Mouse (Mus musculus): Measurements from ENCODE around the gene Ets2.

Ets2 gene

GRCm38 (mm10) chr16:95685807-95686206 is 16.1 kb upstream of the Ets2 start:
- POLR2A ChIA-PET: interaction anchor here in 2 of 4 experiments (0.9 to 1.4 kb wide), 4 partner anchors 11 to 82 kb away, joined by 3 to 5 read pairs (median 4); no protein-coding TSS in a partner anchor
- CTCF ChIA-PET: interaction anchor here in 2 of 4 experiments (0.5 to 2.6 kb wide), 4 partner anchors 14 to 70 kb away, joined by 3 to 7 read pairs (median 6); no protein-coding TSS in a partner anchor

DNA sequence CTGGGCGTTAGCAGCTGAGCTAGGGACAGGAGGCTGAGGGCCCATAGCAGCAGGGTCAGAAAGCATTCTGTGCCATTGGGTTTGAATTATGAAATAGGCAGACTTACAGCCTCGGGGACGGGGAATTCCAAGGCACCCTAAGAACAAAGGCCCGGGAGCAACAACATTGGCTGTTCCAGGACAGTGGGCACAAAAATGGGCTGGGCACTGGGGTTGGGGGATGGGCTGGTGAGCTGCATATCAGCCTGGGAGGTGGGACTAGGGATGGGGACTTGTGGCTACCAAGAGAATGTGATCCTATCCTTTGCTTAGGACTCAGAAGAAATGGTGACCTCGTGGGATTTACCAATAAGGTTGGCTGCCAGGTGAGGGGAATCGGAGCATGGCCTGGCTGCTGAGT is 15.6 kb upstream of the Ets2 start:
- ChIA-PET CTCF (interaction anchor here in 2 of 4 experiments (0.6 to 2.6 kb wide), 6 partner anchors 9 to 70 kb away, joined by 3 to 7 read pairs (median 4); no protein-coding TSS in a partner anchor), POLR2A (interaction anchor here (0.7 to 1.5 kb wide), 10 partner anchors 11 to 356 kb away, joined by 3 to 8 read pairs (median 3); partner anchors contain the start of genes Ets2 (in 2 of the 4) and Psmg1 (in 1 of the 4))

DNA sequence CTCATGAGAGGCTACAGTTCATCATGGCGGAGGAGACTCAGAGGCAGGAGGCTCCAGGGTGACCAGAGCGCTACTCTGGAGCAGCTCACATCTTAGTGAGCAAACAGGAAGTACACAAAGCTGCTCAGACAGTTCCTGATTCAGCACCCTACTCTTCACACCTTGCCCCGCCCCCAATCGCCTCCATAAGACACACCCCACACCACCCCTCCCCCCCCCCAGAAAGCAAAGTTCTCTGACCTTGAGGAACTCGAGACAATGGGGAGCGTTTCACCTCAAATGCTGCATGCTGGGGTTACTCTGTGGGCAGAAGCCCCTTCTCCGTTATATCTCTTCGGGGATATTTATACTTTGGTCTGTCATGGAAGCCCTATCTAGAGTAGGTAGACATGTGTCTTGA is 15.0 kb upstream of the Ets2 start:
- CTCF ChIA-PET: interaction anchor here in 2 of 4 experiments (0.6 to 2.6 kb wide), 8 partner anchors 8 to 87 kb away, joined by 3 to 7 read pairs (median 4); no protein-coding TSS in a partner anchor

GRCm38 (mm10) chr16:95688010-95688409 is 13.9 kb upstream of the Ets2 start:
- CTCF ChIA-PET: interaction anchor here (0.5 to 2.6 kb wide), 12 partner anchors 9 to 1896 kb away, joined by 3 to 7 read pairs (median 4); partner anchors contain the start of gene Ets2 (in 2 of the 4)
- POLR2A ChIA-PET: interaction anchor here in 3 of 4 experiments (0.6 to 1.6 kb wide), 6 partner anchors 14 to 225 kb away, joined by 3 to 4 read pairs (median 3); partner anchors contain the start of gene Ets2 (in 2 of the 3)

More for the DNA sequence above, 15.0 kb upstream of the Ets2 start:
- POLR2A ChIA-PET: interaction anchor here (0.6 to 1.5 kb wide), 10 partner anchors 9 to 387 kb away, joined by 3 to 8 read pairs (median 4); partner anchors contain the start of genes Ets2 (in 2 of the 4) and Psmg1 (in 1 of the 4)

DNA sequence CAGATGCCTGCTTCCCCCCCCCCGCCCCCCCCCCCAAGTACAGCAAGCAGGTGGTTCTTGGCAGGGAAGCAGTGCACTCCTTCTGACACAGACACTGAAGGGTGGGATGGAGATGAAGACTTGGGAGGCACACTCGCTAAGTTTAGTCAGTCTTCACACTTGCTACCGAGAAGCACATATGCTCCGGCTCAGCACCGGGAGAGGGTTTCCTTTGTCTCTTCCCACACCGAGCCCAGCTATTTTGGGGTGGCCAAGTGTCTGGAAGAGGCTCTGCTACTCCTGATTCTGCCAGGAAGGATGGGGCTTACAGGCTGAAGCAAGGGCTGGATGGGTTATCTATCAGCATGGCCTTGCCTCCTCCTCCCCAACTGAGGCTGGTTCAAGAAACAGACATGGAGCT is 5.3 kb upstream of the Ets2 start:
- ChIA-PET CTCF (interaction anchor here in 3 of 4 experiments (0.6 to 1.1 kb wide), 4 partner anchors 9 to 149 kb away, joined by 3 to 5 read pairs (median 4); no protein-coding TSS in a partner anchor), POLR2A (interaction anchor here in 2 of 4 experiments (0.7 to 1.3 kb wide), 7 partner anchors 9 to 79 kb away, joined by 3 to 5 read pairs (median 4); no protein-coding TSS in a partner anchor)

- POLR2A ChIA-PET: interaction anchor here (0.5 to 1.9 kb wide), 8 partner anchors 9 to 73 kb away, joined by 3 to 9 read pairs (median 4); no protein-coding TSS in a partner anchor
- CTCF ChIA-PET: interaction anchor here (0.6 to 1.1 kb wide), 6 partner anchors 8 to 186 kb away, joined by 3 to 8 read pairs (median 4); no protein-coding TSS in a partner anchor
Observed at GRCm38 (mm10) chr16:95699721-95700120, 2.2 kb upstream of the Ets2 start.

DNA sequence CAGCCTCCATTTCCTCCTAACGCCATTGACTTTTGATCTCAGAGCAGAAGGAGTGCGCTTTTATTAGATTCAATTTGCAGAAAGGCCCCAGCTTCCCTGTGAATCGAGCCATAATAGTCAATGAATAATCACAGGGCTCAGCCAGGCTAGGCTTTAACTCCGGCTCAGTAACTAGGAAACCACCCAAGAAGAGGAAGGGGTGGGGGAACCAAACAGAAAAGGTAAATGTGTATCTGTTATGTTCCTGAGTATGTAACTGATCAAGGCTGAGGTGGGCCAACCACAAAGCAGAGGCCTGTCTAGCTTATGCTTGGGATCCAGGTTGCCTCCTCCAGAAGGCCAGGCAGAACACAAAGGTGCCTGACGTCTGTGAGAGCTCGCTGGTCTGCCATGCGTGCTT is 1.7 kb upstream of the Ets2 start:
- POLR2A ChIA-PET: interaction anchor here in 3 of 4 experiments (0.6 to 3.0 kb wide), 7 partner anchors 8 to 218 kb away, joined by 3 to 9 read pairs (median 3); no protein-coding TSS in a partner anchor
- CTCF ChIA-PET: interaction anchor here (0.6 to 2.0 kb wide), 7 partner anchors 9 to 186 kb away, joined by 3 to 8 read pairs (median 3); no protein-coding TSS in a partner anchor

DNA sequence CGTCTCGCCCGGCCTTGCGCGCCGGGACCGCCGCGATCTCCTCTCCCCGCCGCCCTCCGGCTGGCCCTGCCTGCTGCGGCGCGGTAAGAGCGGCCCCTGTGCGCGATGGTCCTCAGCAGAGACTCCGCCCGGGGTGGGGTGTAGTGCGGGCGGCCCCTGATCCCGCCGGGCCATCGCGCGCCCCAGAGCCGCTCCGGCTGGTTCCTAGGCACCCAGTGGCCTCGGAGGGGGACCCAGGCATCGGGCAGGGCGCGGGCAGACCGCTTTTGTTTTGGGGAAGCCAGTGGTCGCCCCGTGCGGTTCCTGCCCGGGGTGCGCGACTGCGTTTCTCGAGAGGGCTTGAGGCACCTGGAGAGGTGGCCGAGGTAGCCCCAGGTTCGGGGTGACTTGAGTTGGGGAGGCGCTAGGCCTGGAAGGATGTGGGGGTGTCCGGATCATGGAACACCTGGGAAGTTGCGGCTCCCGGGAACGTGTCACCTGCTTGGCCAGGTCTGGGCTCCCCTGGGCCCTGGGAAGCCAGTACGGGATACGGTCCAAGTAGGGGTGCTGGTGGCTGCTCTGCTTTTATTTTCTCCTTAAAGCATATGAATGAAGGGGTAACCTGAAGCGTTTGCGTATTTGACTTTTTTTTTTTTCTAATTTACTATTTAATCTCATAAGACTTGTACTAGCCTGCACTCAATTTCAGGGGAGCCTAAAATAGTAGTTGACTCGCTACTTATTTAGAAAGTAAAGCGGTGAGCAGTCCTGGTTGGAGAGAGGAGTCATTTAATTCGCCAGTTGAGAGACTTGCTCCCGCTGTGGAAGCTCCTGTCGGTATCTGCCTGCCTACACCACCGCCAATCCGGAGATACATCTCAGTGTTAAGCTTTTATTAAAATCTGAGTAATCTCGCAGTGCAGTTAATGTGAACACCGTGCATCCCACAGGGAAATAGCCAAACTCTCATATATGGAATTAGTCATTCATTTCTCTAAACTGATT is 979 bp downstream of the Ets2 start:
- ChIA-PET POLR2A (interaction anchor here (0.6 to 3.6 kb wide), 31 partner anchors 12 to 380 kb away, joined by 3 to 20 read pairs (median 3); partner anchors contain the start of genes Brwd1 (in 1 of the 4) and Psmg1 (in 1 of the 4)), CTCF (interaction anchor here in 3 of 4 experiments (0.7 to 1.3 kb wide), 13 partner anchors 10 to 262 kb away, joined by 3 to 6 read pairs (median 3); no protein-coding TSS in a partner anchor)

DNA sequence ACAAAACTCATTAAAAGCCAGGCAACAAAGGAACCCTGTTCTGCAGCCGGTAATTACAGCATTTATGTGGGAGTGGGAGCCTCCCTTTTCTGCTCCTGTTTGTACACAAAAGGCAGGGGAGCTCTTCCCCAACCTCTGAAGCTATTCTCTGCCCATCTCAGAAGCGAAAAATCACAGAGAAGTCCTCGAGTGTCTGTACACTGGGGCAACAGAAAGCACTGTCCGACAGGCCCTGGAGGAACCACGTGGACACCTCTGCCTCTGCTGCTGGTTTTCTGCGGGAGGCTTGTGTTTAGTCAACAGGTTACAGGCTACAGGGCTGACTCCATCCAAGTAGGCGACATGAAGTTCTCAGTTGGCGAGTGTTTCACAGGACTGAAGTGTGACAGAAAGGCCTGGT is 2.1 kb downstream of the Ets2 start:
- CTCF ChIA-PET: no interaction called here
- POLR2A ChIA-PET: interaction anchor here in 3 of 4 experiments (0.7 to 3.6 kb wide), 4 partner anchors 17 to 76 kb away, joined by 3 to 20 read pairs (median 6); no protein-coding TSS in a partner anchor

DNA sequence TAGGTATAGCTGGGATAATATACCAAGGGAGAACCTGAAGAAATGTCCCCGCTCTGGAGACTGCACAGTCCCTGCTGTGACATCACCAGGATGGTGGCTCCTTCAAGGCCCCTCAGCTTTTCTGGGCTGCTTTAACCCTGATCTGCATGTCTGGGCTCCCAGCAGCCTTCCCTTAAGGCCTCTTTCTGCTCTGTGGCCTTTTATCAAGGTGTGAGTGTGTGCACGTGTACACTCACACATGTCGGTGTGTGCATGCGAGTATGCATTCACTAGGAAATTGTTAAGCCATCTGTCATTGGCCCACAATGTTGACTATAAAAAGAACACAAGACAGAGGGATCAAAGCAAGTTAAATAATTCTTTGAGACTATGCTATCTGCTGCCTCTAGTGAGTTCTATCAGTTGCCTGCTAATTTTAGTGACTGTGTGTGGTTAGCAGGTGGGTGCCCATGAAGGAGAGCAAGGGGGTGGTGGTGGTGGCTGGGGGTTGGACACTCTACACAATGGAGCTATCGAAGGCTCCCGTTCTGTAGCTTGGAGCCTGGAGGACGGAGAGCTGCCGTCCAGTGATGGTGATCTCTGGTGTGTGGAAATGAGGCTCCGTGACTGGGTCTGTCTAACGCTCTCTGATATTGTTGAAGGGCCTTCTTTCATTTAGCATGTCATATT is 2.9 kb downstream of the Ets2 start:
- POLR2A ChIA-PET: interaction anchor here in 2 of 4 experiments (0.9 to 3.6 kb wide), 4 partner anchors 17 to 64 kb away, joined by 3 to 20 read pairs (median 3); no protein-coding TSS in a partner anchor
- CTCF ChIA-PET: no interaction called here

DNA sequence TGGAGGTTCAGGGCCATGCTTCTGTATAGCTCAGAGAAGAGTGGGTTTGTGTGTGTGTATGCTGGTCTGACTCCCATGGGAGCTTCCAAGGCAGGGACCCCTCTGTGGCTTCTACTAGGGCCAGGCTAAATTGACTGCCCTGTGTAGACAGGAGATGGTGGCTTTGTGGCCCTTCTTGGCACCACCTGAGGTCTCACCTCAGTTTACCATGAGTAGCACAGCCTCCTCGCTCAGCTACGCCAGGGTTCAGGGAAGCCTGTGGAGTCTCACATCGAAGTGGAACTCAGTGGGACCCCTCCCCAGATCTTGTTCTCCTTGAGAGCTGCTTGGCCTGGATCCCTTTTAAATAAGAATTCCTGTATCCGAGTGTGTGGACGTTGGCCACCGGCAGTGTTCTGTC is 3.9 kb downstream of the Ets2 start:
- POLR2A ChIA-PET: interaction anchor here in 3 of 4 experiments (0.8 to 1.6 kb wide), 6 partner anchors 11 to 63 kb away, joined by 3 to 4 read pairs (median 3); no protein-coding TSS in a partner anchor
- CTCF ChIA-PET: no interaction called here

DNA sequence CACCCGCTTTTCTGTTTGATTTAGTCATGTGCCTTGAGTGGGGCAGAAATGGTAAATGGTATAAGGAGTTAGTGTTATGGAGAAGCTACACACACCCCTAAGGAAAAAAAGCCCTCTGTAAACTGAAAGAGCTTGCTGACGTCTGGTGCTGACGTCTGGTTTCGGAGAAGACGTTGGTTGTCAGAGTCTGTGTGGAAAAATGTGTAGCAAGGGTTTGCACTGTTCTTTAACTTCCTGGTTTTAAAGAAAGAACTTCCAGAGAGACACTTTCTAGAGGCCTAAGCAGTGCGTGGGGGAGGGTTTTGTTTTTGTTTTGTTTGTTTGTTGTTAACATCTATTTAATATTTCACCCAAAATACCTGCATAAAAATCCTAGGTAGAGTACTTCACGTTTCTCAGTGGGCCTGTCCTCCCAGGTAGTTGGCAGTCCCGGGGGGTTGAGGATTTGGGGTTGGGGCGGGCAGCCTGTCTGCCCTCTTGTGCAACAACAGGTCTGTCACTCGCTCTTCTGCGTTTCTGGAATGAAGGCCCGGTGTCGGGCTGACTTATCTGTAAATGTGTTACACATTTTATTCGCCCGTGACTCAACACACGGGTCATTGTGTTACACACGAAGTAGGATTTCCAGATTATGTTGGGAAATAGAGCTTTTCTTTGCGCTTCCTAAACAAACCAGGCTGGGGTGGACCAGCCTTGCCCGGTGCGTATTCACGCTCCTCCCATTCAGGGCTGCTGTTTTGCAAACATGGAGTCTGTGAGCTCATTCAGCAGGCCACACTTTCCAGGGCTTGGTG is 6.5 kb downstream of the Ets2 start:
- ChIA-PET POLR2A (interaction anchor here (0.6 to 1.8 kb wide), 13 partner anchors 8 to 1093 kb away, joined by 3 to 7 read pairs (median 3); no protein-coding TSS in a partner anchor), CTCF (interaction anchor here in 2 of 4 experiments (0.6 to 0.7 kb wide), 3 partner anchors 60 to 277 kb away, joined by 3 to 7 read pairs (median 4); no protein-coding TSS in a partner anchor)

GRCm38 (mm10) chr16:95709175-95709574 is 7.3 kb downstream of the Ets2 start:
- ChIA-PET POLR2A (interaction anchor here (0.7 to 1.8 kb wide), 8 partner anchors 9 to 988 kb away, joined by 3 to 7 read pairs (median 3); no protein-coding TSS in a partner anchor), CTCF (no interaction called here)

DNA sequence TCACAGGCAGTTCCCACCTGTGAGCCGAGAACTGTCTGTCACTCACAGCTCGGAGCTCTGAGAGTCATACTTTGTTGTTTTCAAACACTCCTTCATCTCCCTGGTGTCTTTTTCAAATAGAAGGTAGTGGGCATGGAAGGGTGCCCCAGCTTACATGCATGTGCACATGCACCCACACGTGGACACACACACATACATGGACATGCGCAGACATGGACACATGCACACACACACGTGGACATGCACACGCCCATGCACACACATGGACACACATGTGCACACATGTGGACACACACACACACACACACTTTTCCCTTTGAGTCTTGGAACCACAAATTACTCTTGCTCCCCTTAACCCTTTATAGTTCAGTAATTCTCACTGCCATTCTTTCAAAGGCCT is 8.3 kb downstream of the Ets2 start:
- POLR2A ChIA-PET: interaction anchor here in 1 of 4 experiments (0.7 kb wide), 1 partner anchor 58 kb away, joined by 3 read pairs; no protein-coding TSS in a partner anchor
- CTCF ChIA-PET: interaction anchor here in 1 of 4 experiments (0.6 kb wide), 1 partner anchor 235 kb away, joined by 3 read pairs; no protein-coding TSS in a partner anchor

GRCm38 (mm10) chr16:95712121-95712520 is 10.2 kb downstream of the Ets2 start:
- ChIA-PET POLR2A (interaction anchor here in 1 of 4 experiments (0.8 to 1.0 kb wide), 2 partner anchors 16 to 48 kb away, joined by 5 read pairs; no protein-coding TSS in a partner anchor), CTCF (interaction anchor here in 1 of 4 experiments (0.9 kb wide), 1 partner anchor 10 kb away, joined by 3 read pairs; the partner anchor contains the start of gene Ets2)

- ChIA-PET POLR2A (interaction anchor here in 1 of 4 experiments (0.6 to 0.8 kb wide), 2 partner anchors 47 to 1940 kb away, joined by 4 to 5 read pairs; no protein-coding TSS in a partner anchor), CTCF (interaction anchor here in 1 of 4 experiments (0.9 kb wide), 1 partner anchor 11 kb away, joined by 3 read pairs; the partner anchor contains the start of gene Ets2)
Observed at GRCm38 (mm10) chr16:95713077-95713476, 11.2 kb downstream of the Ets2 start.

Data from embryonic stem cell, embryonic (primary cell).